Mouse (Mus musculus): ENCODE measurements around the gene Pianp. TPM values are rescaled to one million over a fixed set of nuclear protein-coding genes. Genes with fewer than 3 reads are reported as not detected.

Pianp gene
- total RNA-seq, 1 experiment = 2.9 TPM

DNA sequence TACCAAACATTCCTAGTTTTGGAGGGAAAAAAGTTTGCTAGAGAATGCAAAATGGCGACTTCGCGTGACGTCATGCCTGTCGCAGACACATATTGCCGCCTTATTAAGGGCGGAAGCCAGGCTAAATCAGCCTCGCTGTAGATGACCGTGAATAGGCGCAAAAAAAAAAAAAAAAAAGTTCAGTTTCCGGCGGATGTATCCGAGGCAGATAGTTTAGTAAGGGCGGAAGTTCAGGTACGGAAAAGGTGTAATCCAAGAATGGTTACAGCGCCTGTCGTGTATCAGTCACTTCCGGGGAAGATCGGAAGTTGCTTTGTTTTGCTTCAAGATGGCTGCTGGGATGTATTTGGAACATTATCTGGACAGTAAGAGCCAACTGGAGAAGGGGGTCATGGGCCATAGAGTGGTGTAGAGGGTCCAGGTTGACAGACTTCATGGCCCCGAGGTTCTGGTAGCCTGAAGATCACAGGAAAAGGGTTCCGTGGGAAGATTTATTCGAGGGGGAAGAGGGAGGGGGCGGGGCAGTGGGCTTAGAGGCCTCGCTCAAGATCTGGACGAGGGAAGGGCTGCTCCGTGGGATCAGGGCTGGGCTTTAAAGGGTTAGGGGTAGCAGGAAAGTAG lies 43.1 kb downstream of the Pianp start, which contains the start of gene Ing4:
Gene Ing4, plus strand, starts transcription at position 228 of the 621 bp plus-strand sequence.
- Histone ChIP-seq H3K9me3 (ENCODE audit: control insufficient read depth, insufficient read depth, low read depth, low read length) (no peaks in the 10 kb centered on the region), H3K36me3 (ENCODE audit: control insufficient read depth, insufficient read depth, low read length, poor library complexity, severe bottlenecking) (peaks cover 21% of the 10 kb centered on the region), H3K9ac (ENCODE audit: insufficient read depth, low read depth, low read length, poor library complexity, severe bottlenecking) (peak within 1 kb of the TSS; percentile 82), H3K4me3 (ENCODE audit: insufficient read depth in 1 of 2, low read depth in 1 of 2, low read length in 2 of 2, poor library complexity in 1 of 2, severe bottlenecking in 1 of 2) (peak within 1 kb of the TSS; percentile 83 to 89), H3K27ac (ENCODE audit: insufficient read depth, low read depth, low read length, poor library complexity, severe bottlenecking) (peak within 1 kb of the TSS; percentile 15), H3K4me1 (ENCODE audit: control insufficient read depth in 2 of 2, insufficient read depth in 2 of 2, low read length in 2 of 2, poor library complexity in 1 of 2) (no peaks in the 10 kb centered on the region; a peak in 2 of 4 replicates)
- in situ Hi-C loops (cut with MboI; ENCODE audit: low sequenced_read_pairs in 2 of 2, unreplicated experiment in 2 of 2) = no loop called here
- TF ChIP-seq ZNF384 (IDR thresholded peaks at IDR 0.05; ENCODE audit: low read depth, low read length) = peak; percentile 100
- peak; percentile 65 for TF ChIP-seq MAFK (IDR thresholded peaks at IDR 0.05; ENCODE audit: insufficient read depth, low read depth, low read length)
- TF ChIP-seq CHD2 (IDR thresholded peaks at IDR 0.05; ENCODE audit: low read depth, low read length) = peak; percentile 46; the same call in 1 of the 2 replicates
- no peak for TF ChIP-seq ZC3H11A (IDR thresholded peaks at IDR 0.05; ENCODE audit: borderline replicate concordance, low read depth, low read length)
- TF ChIP-seq HCFC1 (IDR thresholded peaks at IDR 0.05; ENCODE audit: borderline replicate concordance, insufficient read depth, low read length) = peak; percentile 96
- DNase-seq (ENCODE audit: low read depth, low spot score) = peak; percentile 95

DNA sequence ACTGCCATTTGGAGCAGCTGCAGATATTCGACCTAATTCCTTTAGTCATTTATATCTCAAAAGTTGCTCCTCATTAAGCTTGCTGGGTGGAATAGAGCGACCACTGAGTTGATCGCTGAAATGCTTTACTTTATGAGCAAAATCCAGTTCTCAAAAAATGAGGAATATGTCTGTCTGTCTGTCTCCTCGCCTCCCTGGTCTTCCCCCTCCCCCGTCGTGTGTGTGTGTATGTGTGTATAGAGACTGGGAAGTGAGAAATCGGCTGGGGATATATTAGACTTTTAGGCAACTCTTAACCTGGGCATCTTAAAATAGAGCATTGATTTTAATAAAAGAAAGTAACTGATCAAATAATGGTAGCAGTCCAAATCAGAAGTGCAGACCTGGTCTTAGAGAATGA lies 43.7 kb downstream of the Pianp start:
- TF ChIP-seq MAFK (IDR thresholded peaks at IDR 0.05; ENCODE audit: insufficient read depth, low read depth, low read length) = no peak
- DNase-seq (ENCODE audit: low read depth, low spot score) = no peak
- Histone ChIP-seq H3K9ac (ENCODE audit: insufficient read depth, low read depth, low read length, poor library complexity, severe bottlenecking) (peak overlapping the region; percentile 82), H3K4me3 (ENCODE audit: insufficient read depth in 1 of 2, low read depth in 1 of 2, low read length in 2 of 2, poor library complexity in 1 of 2, severe bottlenecking in 1 of 2) (peak overlapping the region; percentile 83 to 89), H3K4me1 (ENCODE audit: control insufficient read depth in 2 of 2, insufficient read depth in 2 of 2, low read length in 2 of 2, poor library complexity in 1 of 2) (no peaks in the 10 kb centered on the region; a peak in 2 of 4 replicates), H3K36me3 (ENCODE audit: control insufficient read depth, insufficient read depth, low read length, poor library complexity, severe bottlenecking) (peaks cover 17% of the 10 kb centered on the region), H3K27ac (ENCODE audit: insufficient read depth, low read depth, low read length, poor library complexity, severe bottlenecking) (no peak overlapping the region), H3K9me3 (ENCODE audit: control insufficient read depth, insufficient read depth, low read depth, low read length) (no peaks in the 10 kb centered on the region)
- in situ Hi-C loops (cut with MboI; ENCODE audit: low sequenced_read_pairs in 2 of 2, unreplicated experiment in 2 of 2) = no loop called here

DNA sequence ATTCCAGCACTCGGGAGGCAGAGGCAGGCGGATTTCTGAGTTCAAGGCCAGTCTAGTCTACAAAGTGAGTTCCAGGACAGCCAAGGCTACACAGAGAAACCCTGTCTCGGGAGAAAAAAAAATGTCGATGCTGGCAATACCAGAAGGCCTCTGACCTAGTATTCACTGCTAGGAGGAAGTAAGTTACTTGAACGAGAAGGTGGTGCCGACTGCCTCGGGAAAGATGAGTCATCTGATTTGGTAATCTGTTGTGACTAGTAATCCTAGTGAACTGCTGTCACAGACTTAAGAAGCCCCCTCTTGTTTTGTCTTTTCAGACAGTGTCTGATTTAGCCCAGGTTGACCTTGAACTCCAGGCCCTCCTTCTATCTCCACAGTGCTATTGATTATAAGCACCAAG lies 44.6 kb downstream of the Pianp start:
- no peaks in the 10 kb centered on the region; a peak in 2 of 4 replicates for H3K4me1 ChIP-seq (ENCODE audit: control insufficient read depth in 2 of 2, insufficient read depth in 2 of 2, low read length in 2 of 2, poor library complexity in 1 of 2)
- in situ Hi-C loops (cut with MboI; ENCODE audit: low sequenced_read_pairs in 2 of 2, unreplicated experiment in 2 of 2) = no loop called here
- H3K4me3 ChIP-seq (ENCODE audit: insufficient read depth in 1 of 2, low read depth in 1 of 2, low read length in 2 of 2, poor library complexity in 1 of 2, severe bottlenecking in 1 of 2) = no peak overlapping the region
- H3K36me3 ChIP-seq (ENCODE audit: control insufficient read depth, insufficient read depth, low read length, poor library complexity, severe bottlenecking) = peaks cover 11% of the 10 kb centered on the region
- TF ChIP-seq HCFC1 (IDR thresholded peaks at IDR 0.05; ENCODE audit: borderline replicate concordance, insufficient read depth, low read length) = no peak
- DNase-seq (ENCODE audit: low read depth, low spot score) = no peak
- no peak overlapping the region for H3K9ac ChIP-seq (ENCODE audit: insufficient read depth, low read depth, low read length, poor library complexity, severe bottlenecking)
- H3K9me3 ChIP-seq (ENCODE audit: control insufficient read depth, insufficient read depth, low read depth, low read length) = no peaks in the 10 kb centered on the region
- no peak overlapping the region for H3K27ac ChIP-seq (ENCODE audit: insufficient read depth, low read depth, low read length, poor library complexity, severe bottlenecking)

DNA sequence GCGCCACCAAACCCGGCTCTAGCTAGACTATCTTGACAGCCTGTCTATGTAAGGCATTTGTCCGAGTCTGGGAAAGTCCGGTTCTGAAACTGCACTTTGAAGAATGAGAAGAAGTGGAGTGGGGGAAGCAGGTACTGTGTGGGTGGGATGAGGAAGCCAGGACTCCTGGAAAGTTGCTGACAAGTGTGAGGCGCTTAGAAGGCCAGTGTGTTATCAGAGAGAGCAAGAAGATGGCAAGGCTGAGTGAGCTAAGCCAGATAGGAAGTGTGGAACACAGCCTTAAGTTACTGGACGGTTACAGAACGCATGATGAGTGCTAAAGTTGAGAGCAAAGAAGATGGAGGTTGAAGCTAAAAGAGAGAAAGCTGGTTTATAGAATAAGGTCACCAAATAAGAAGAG lies 45.6 kb downstream of the Pianp start:
- Histone ChIP-seq H3K9ac (ENCODE audit: insufficient read depth, low read depth, low read length, poor library complexity, severe bottlenecking) (no peak overlapping the region), H3K4me1 (ENCODE audit: control insufficient read depth in 2 of 2, insufficient read depth in 2 of 2, low read length in 2 of 2, poor library complexity in 1 of 2) (no peaks in the 10 kb centered on the region; a peak in 2 of 4 replicates), H3K27ac (ENCODE audit: insufficient read depth, low read depth, low read length, poor library complexity, severe bottlenecking) (no peak overlapping the region), H3K36me3 (ENCODE audit: control insufficient read depth, insufficient read depth, low read length, poor library complexity, severe bottlenecking) (peaks cover 6% of the 10 kb centered on the region; the same call in 1 of the 2 replicates), H3K4me3 (ENCODE audit: insufficient read depth in 1 of 2, low read depth in 1 of 2, low read length in 2 of 2, poor library complexity in 1 of 2, severe bottlenecking in 1 of 2) (no peak overlapping the region), H3K9me3 (ENCODE audit: control insufficient read depth, insufficient read depth, low read depth, low read length) (no peaks in the 10 kb centered on the region)
- TF ChIP-seq ZC3H11A (IDR thresholded peaks at IDR 0.05; ENCODE audit: borderline replicate concordance, low read depth, low read length) (no peak), ZNF384 (IDR thresholded peaks at IDR 0.05; ENCODE audit: low read depth, low read length) (no peak), MAFK (IDR thresholded peaks at IDR 0.05; ENCODE audit: insufficient read depth, low read depth, low read length) (no peak), CHD2 (IDR thresholded peaks at IDR 0.05; ENCODE audit: low read depth, low read length) (no peak), HCFC1 (IDR thresholded peaks at IDR 0.05; ENCODE audit: borderline replicate concordance, insufficient read depth, low read length) (no peak)
- in situ Hi-C loops (cut with MboI; ENCODE audit: low sequenced_read_pairs in 2 of 2, unreplicated experiment in 2 of 2) = no loop called here
- DNase-seq (ENCODE audit: low read depth, low spot score) = no peak

DNA sequence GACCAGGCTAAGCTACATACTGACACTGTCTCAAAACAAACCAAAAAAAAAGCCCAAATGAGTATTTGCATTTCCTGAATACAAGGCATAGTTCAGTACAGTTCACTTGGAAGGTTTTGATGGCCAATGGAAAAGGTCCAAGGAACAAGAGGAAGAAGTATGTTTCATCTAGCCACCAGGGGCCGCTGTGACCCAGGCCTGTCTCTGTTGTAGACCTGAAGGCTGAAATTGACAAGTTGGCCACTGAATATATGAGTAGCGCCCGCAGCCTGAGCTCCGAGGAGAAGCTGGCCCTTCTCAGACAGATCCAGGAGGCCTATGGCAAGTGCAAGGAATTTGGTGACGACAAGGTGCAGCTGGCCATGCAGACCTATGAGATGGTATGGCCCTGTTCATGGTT lies 50.2 kb downstream of the Pianp start:
- Histone ChIP-seq H3K9me3 (ENCODE audit: control insufficient read depth, insufficient read depth, low read depth, low read length) (no peaks in the 10 kb centered on the region), H3K27ac (ENCODE audit: insufficient read depth, low read depth, low read length, poor library complexity, severe bottlenecking) (no peak overlapping the region), H3K4me1 (ENCODE audit: control insufficient read depth in 2 of 2, insufficient read depth in 2 of 2, low read length in 2 of 2, poor library complexity in 1 of 2) (peaks cover 4 to 15% of the 10 kb centered on the region in 2 experiments; a peak in 3 of 4 replicates), H3K9ac (ENCODE audit: insufficient read depth, low read depth, low read length, poor library complexity, severe bottlenecking) (no peak overlapping the region), H3K4me3 (ENCODE audit: insufficient read depth in 1 of 2, low read depth in 1 of 2, low read length in 2 of 2, poor library complexity in 1 of 2, severe bottlenecking in 1 of 2) (no peak overlapping the region), H3K36me3 (ENCODE audit: control insufficient read depth, insufficient read depth, low read length, poor library complexity, severe bottlenecking) (peaks cover 18% of the 10 kb centered on the region)
- in situ Hi-C loops (cut with MboI; ENCODE audit: low sequenced_read_pairs in 2 of 2, unreplicated experiment in 2 of 2) = no loop called here
- DNase-seq (ENCODE audit: low read depth, low spot score) = peak; percentile 75
- TF ChIP-seq HCFC1 (IDR thresholded peaks at IDR 0.05; ENCODE audit: borderline replicate concordance, insufficient read depth, low read length) (no peak), ZNF384 (IDR thresholded peaks at IDR 0.05; ENCODE audit: low read depth, low read length) (no peak), MAFK (IDR thresholded peaks at IDR 0.05; ENCODE audit: insufficient read depth, low read depth, low read length) (no peak), ZC3H11A (IDR thresholded peaks at IDR 0.05; ENCODE audit: borderline replicate concordance, low read depth, low read length) (0 out of 2 replicates have a peak, but pooled peaks have one; percentile 28), CHD2 (IDR thresholded peaks at IDR 0.05; ENCODE audit: low read depth, low read length) (no peak)

Data from ES-E14 (cell line).